Mouse (Mus musculus): ENCODE measurements around the gene Alk.
"Not testable (repeated sequence)": the region's sequence is repeated elsewhere in the genome, so short reads cannot be mapped to it uniquely, and the experiment has no call there.

The Alk gene

GRCm38 (mm10) chr17:72527481-72527880 lies 76.9 kb downstream of the Alk start:
- DNase-seq, result no peak

- no peak for DNase-seq
Observed at GRCm38 (mm10) chr17:72526356-72526755, 78.1 kb downstream of the Alk start.

GRCm38 (mm10) chr17:72524839-72525238 lies 79.6 kb downstream of the Alk start:
- DNase-seq, result no peak

GRCm38 (mm10) chr17:72523006-72523405 lies 81.4 kb downstream of the Alk start:
- no peak for DNase-seq

GRCm38 (mm10) chr17:72522381-72522780 lies 82.0 kb downstream of the Alk start:
- DNase-seq, result peak; percentile 52

- DNase-seq, result no peak
Observed at GRCm38 (mm10) chr17:72521353-72521752, 83.1 kb downstream of the Alk start.

GRCm38 (mm10) chr17:72510746-72511145 lies 93.7 kb downstream of the Alk start:
- DNase-seq, result no peak

- no peak for DNase-seq
Observed at GRCm38 (mm10) chr17:72508678-72509394, 95.6 kb downstream of the Alk start.

- no peak for DNase-seq
Observed at GRCm38 (mm10) chr17:72505213-72505612, 99.2 kb downstream of the Alk start.

GRCm38 (mm10) chr17:72504581-72504980 lies 99.8 kb downstream of the Alk start:
- no peak for DNase-seq

- DNase-seq, result no peak
Observed at GRCm38 (mm10) chr17:72495395-72495794, 109.0 kb downstream of the Alk start.

GRCm38 (mm10) chr17:72485623-72486022 lies 118.8 kb downstream of the Alk start:
- no peak for DNase-seq

GRCm38 (mm10) chr17:72479260-72479659 lies 125.2 kb downstream of the Alk start:
- not testable (repeated sequence) for DNase-seq

- DNase-seq, result no peak
Observed at GRCm38 (mm10) chr17:72477889-72478405, 126.5 kb downstream of the Alk start.

- DNase-seq, result no peak
Observed at GRCm38 (mm10) chr17:72476956-72477355, 127.5 kb downstream of the Alk start.

- DNase-seq, result no peak
Observed at GRCm38 (mm10) chr17:72474166-72474565, 130.3 kb downstream of the Alk start.

- peak; percentile 42 for DNase-seq
Observed at GRCm38 (mm10) chr17:72448477-72448876, 155.9 kb downstream of the Alk start.

GRCm38 (mm10) chr17:72445204-72446177 lies 158.9 kb downstream of the Alk start:
- DNase-seq, result no peak

GRCm38 (mm10) chr17:72417451-72417850 lies 187.0 kb downstream of the Alk start:
- DNase-seq, result no peak

GRCm38 (mm10) chr17:72414676-72415075 lies 189.8 kb downstream of the Alk start:
- DNase-seq, result no peak

GRCm38 (mm10) chr17:72404813-72405212 lies 199.6 kb downstream of the Alk start:
- no peak for DNase-seq

- no peak for DNase-seq
Observed at GRCm38 (mm10) chr17:72401861-72402260, 202.6 kb downstream of the Alk start.

GRCm38 (mm10) chr17:72401349-72401748 lies 203.1 kb downstream of the Alk start:
- no peak for DNase-seq
